In genomic region chr7:134880431-134880830, GRCm38 (mm10) we compare ENCODE assay signal across 24 mouse cellular contexts. TPM values are rescaled to one million over a fixed set of nuclear protein-coding genes. Genes with fewer than 3 reads are reported as not detected.
DNase-seq lines count a peak whose midpoint lies in the region; ATAC-seq lines count a peak whose summit lies in the region.
"Had no signal": no experiment of that assay in that cellular context is flagged by ENCODE, and none has a peak within 500 bp of the region (broad histone marks: within the 10 kb centered on the region; RNA-seq: fewer than 3 reads in every experiment).

No protein-coding gene starts in this region.

- no peaks in the 10 kb centered on the region for H3K9me3 ChIP-seq in midbrain, embryonic 10.5 days (replicated peaks)
- no peaks in the 10 kb centered on the region for H3K9me3 ChIP-seq in midbrain, embryonic 15.5 days
- no peaks in the 10 kb centered on the region for H3K9me3 ChIP-seq in forebrain, embryonic 10.5 days
- H3K9me3 ChIP-seq: embryonic facial prominence, embryonic 13.5 days; hindbrain, embryonic 15.5 days; limb, embryonic 12.5 days; liver, embryonic 15.5 days; megakaryocyte, embryonic 14.5 days had no signal

- no peaks in the 10 kb centered on the region for H3K27me3 ChIP-seq in midbrain, embryonic 10.5 days (ENCODE audit: low read depth, poor library complexity, severe bottlenecking)
- no peaks in the 10 kb centered on the region for H3K27me3 ChIP-seq in midbrain, embryonic 15.5 days (replicated peaks)
- no peaks in the 10 kb centered on the region for H3K27me3 ChIP-seq in forebrain, embryonic 10.5 days (ENCODE audit: poor library complexity, severe bottlenecking)
- H3K27me3 ChIP-seq: embryonic facial prominence, embryonic 13.5 days; hindbrain, embryonic 15.5 days; limb, embryonic 12.5 days; liver, embryonic 15.5 days; megakaryocyte, embryonic 14.5 days; Patski had no signal

- H3K4me2 ChIP-seq in midbrain, embryonic 15.5 days: no peak overlapping the region
- H3K4me2 ChIP-seq: embryonic facial prominence, embryonic 13.5 days; hindbrain, embryonic 15.5 days; limb, embryonic 12.5 days; liver, embryonic 15.5 days had no signal

- 0 out of 2 replicates have a peak overlapping the region, but pooled peaks have one; percentile 4 for H3K27ac ChIP-seq in midbrain, embryonic 10.5 days (replicated peaks)
- H3K27ac ChIP-seq in midbrain, embryonic 15.5 days: no peak overlapping the region
- no peak overlapping the region for H3K27ac ChIP-seq in forebrain, embryonic 10.5 days
- H3K27ac ChIP-seq: embryonic facial prominence, embryonic 13.5 days; gastrocnemius, adult 2 months; hindbrain, embryonic 15.5 days; limb, embryonic 12.5 days; liver, embryonic 15.5 days had no signal

- H3K4me1 ChIP-seq in midbrain, embryonic 10.5 days: peaks cover 25% of the 10 kb centered on the region
- 0 out of 2 replicates have a peak, but pooled peaks cover 3% of the 10 kb centered on the region for H3K4me1 ChIP-seq in midbrain, embryonic 15.5 days
- peaks cover 21% of the 10 kb centered on the region for H3K4me1 ChIP-seq in forebrain, embryonic 10.5 days
- H3K4me1 ChIP-seq: embryonic facial prominence, embryonic 13.5 days; limb, embryonic 12.5 days; liver, embryonic 15.5 days; megakaryocyte, embryonic 14.5 days had no signal

- intact Hi-C loops in heart, postnatal 10 days (cut with DNase I): loop anchor here (2.0 kb wide), 1 partner anchor 16 kb away; no protein-coding TSS in a partner anchor

- no peak overlapping the region for H3K9ac ChIP-seq in midbrain, embryonic 15.5 days
- H3K9ac ChIP-seq: embryonic facial prominence, embryonic 13.5 days; hindbrain, embryonic 15.5 days; limb, embryonic 12.5 days; liver, embryonic 15.5 days had no signal

- WGBS in midbrain, embryonic 10.5 days: 73% methylated on average over 6 of the region's 6 CpGs
- 64% methylated on average over 6 of the region's 6 CpGs for WGBS in midbrain, embryonic 15.5 days
- 76% methylated on average over 6 of the region's 6 CpGs for WGBS in forebrain, embryonic 10.5 days

- no peak for ATAC-seq in midbrain, embryonic 15.5 days (replicated peaks)
- ATAC-seq: intestine, embryonic 16.5 days; Patski had no signal

- H3K4me3 ChIP-seq in midbrain, embryonic 10.5 days: no peak overlapping the region
- no peak overlapping the region for H3K4me3 ChIP-seq in midbrain, embryonic 15.5 days
- no peak overlapping the region for H3K4me3 ChIP-seq in forebrain, embryonic 10.5 days
- H3K4me3 ChIP-seq: embryonic facial prominence, embryonic 13.5 days; gastrocnemius, adult 2 months; hindbrain, embryonic 15.5 days; limb, embryonic 12.5 days; liver, embryonic 15.5 days; megakaryocyte, embryonic 14.5 days had no signal

- H3K36me3 ChIP-seq in midbrain, embryonic 10.5 days: no peaks in the 10 kb centered on the region
- no peaks in the 10 kb centered on the region for H3K36me3 ChIP-seq in midbrain, embryonic 15.5 days (replicated peaks)
- H3K36me3 ChIP-seq in forebrain, embryonic 10.5 days (replicated peaks): peaks cover 12% of the 10 kb centered on the region
- H3K36me3 ChIP-seq: hindbrain, embryonic 15.5 days; liver, embryonic 15.5 days had no signal

- DNase-seq in heart, adult 18-20 months: peak; percentile 48 to 66
- no peak for DNase-seq in heart, postnatal 4 days
- no peak for DNase-seq in midbrain, embryonic 10.5 days (ENCODE audit: low spot score)
- DNase-seq in heart, postnatal 10 days: peak; percentile 20 to 44
- no peak for DNase-seq in cerebellum, postnatal 10 days
- no peak for DNase-seq in forebrain, embryonic 10.5 days (ENCODE audit: extremely low spot score, low spot score)
- DNase-seq: B cell, adult 2 months; cerebellum, adult 8-10 months; gastrocnemius, adult 2 months; kidney, postnatal 10 days; layer of hippocampus, adult 9-11 months; lung, postnatal 10 days; right cerebral cortex, postnatal 14 days; thymus, postnatal 36 days had no signal

RNA-seq across cellular contexts. Expression of gene Fam196a, which starts 57.8 kb away (rescaled TPM):
- total RNA-seq in heart, adult 18-20 months (2021): not detected
- total RNA-seq in heart, postnatal 4 days (2021): not detected
- 1.5 and 1.9 TPM in 2 replicates for polyA plus RNA-seq in midbrain, embryonic 10.5 days (2016; fragmentation: Nextera tagmentation; extraction: Ambion mirVana)
- 11.4 and 13.2 TPM in 2 replicates for polyA plus RNA-seq in midbrain, embryonic 15.5 days (2015; fragmentation: Nextera tagmentation; extraction: Ambion mirVana)
- not detected for total RNA-seq in heart, postnatal 10 days (2021)
- polyA plus RNA-seq in forebrain, embryonic 10.5 days (2016; fragmentation: Nextera tagmentation; extraction: Ambion mirVana): 1.9 and 2.1 TPM in 2 replicates
- total RNA-seq: granulocyte monocyte progenitor cell, adult 5-6 weeks had no signal
- polyA plus RNA-seq: spleen, adult 2 months had no signal

Comparison
In these comparisons a context has a peak if more than half of its experiments do, and no peak if none do; other contexts are left out.
1. DNase-seq: peak in heart, adult 18-20 months (2 of 2) and heart, postnatal 10 days (2 of 2); none in heart, postnatal 4 days (single experiment), midbrain, embryonic 10.5 days (single experiment), cerebellum, postnatal 10 days (0 of 2) and forebrain, embryonic 10.5 days (single experiment).